Mouse (Mus musculus) thymus, adult 18-20 months (tissue): ENCODE measurements around the gene Atxn10.

Experiments used
- DNase-seq, 2 experiments: peaks; one replicate each; pipeline ENCODE4 v3.0.0; 2022; ENCODE audit warnings: mixed read lengths in 2 of 2

Gene Atxn10

GRCm38 (mm10) chr15:85406846-85407245, 70.8 kb downstream of the Atxn10 start:
- no peak for DNase-seq

- peak; percentile 20 to 24 for DNase-seq
Observed at GRCm38 (mm10) chr15:85407342-85407741, 71.3 kb downstream of the Atxn10 start.

- DNase-seq = peak; percentile 21 to 29
Observed at GRCm38 (mm10) chr15:85408790-85409189, 72.7 kb downstream of the Atxn10 start.

- DNase-seq = peak; percentile 53 to 76
Observed at GRCm38 (mm10) chr15:85409245-85409783, 73.3 kb downstream of the Atxn10 start.

- DNase-seq = no peak
Observed at GRCm38 (mm10) chr15:85409836-85410235, 73.8 kb downstream of the Atxn10 start.

GRCm38 (mm10) chr15:85414620-85415019, 78.6 kb downstream of the Atxn10 start:
- DNase-seq = no peak

- no peak for DNase-seq
Observed at GRCm38 (mm10) chr15:85420686-85421085, 84.6 kb downstream of the Atxn10 start.

GRCm38 (mm10) chr15:85424197-85424596, 88.2 kb downstream of the Atxn10 start:
- no peak for DNase-seq

GRCm38 (mm10) chr15:85428140-85428539, 92.1 kb downstream of the Atxn10 start:
- DNase-seq = no peak

- no peak for DNase-seq
Observed at GRCm38 (mm10) chr15:85442568-85442967, 106.5 kb downstream of the Atxn10 start.

GRCm38 (mm10) chr15:85446652-85447051, 110.6 kb downstream of the Atxn10 start:
- no peak for DNase-seq

GRCm38 (mm10) chr15:85456891-85457290, 120.8 kb downstream of the Atxn10 start:
- DNase-seq = no peak

- no peak for DNase-seq
Observed at GRCm38 (mm10) chr15:85457838-85458237, 121.8 kb downstream of the Atxn10 start.

- no peak for DNase-seq
Observed at GRCm38 (mm10) chr15:85458631-85459082, 122.6 kb downstream of the Atxn10 start.

GRCm38 (mm10) chr15:85461541-85461940, 125.5 kb downstream of the Atxn10 start:
- DNase-seq = no peak

- no peak for DNase-seq
Observed at GRCm38 (mm10) chr15:85462138-85462537, 126.1 kb downstream of the Atxn10 start.

GRCm38 (mm10) chr15:85463027-85463790, 127.2 kb downstream of the Atxn10 start:
- no peak for DNase-seq

- DNase-seq = no peak
Observed at GRCm38 (mm10) chr15:85464190-85464589, 128.1 kb downstream of the Atxn10 start.

GRCm38 (mm10) chr15:85464823-85465565, 128.9 kb downstream of the Atxn10 start:
- DNase-seq = no peak

- DNase-seq = no peak
Observed at GRCm38 (mm10) chr15:85466456-85467067, 130.5 kb downstream of the Atxn10 start.

GRCm38 (mm10) chr15:85469401-85469800, 133.4 kb downstream of the Atxn10 start:
- DNase-seq = no peak

- DNase-seq = no peak
Observed at GRCm38 (mm10) chr15:85474697-85475096, 138.7 kb downstream of the Atxn10 start.

GRCm38 (mm10) chr15:85477584-85477983, 141.5 kb downstream of the Atxn10 start:
- peak; percentile 27 to 37 for DNase-seq
